Mouse (Mus musculus) stomach, embryonic 16.5 days (tissue): ENCODE results near the gene Themis3. TPM values are rescaled to one million over a fixed set of nuclear protein-coding genes. Genes with fewer than 3 reads are reported as not detected.

Experiments used
- ATAC-seq: fragments of 200-750 bp; cut with Nextera tagmentation; 2 replicates; pipeline ENCODE4 v1.8.0; 2017; ENCODE audit warnings: moderate number of reproducible peaks, moderate TSS enrichment; ENCODE audit not compliant: insufficient read depth, low FRiP score
- H3K27ac ChIP-seq: fragments of 300-500 bp; sonication (generic); 2 replicates; pipeline ENCODE4 v1.5.1; 2014; ENCODE audit warnings: low read length
- H3K27me3 ChIP-seq: fragments of 300-500 bp; sonication (generic); 2 replicates; pipeline ENCODE4 v1.6.1; 2014; ENCODE audit warnings: low read length, control low read depth, mixed read lengths; ENCODE audit not compliant: control insufficient read depth, insufficient read depth
- H3K36me3 ChIP-seq: fragments of 300-500 bp; sonication (generic); 2 replicates; pipeline ENCODE4 v1.6.1; 2014; ENCODE audit warnings: low read length; ENCODE audit not compliant: control insufficient read depth, insufficient read depth
- H3K4me1 ChIP-seq: fragments of 300-500 bp; sonication (generic); 2 replicates; pipeline ENCODE4 v1.6.1; 2014; ENCODE audit warnings: low read length, control low read depth, mixed read lengths; ENCODE audit not compliant: control insufficient read depth, insufficient read depth
- H3K4me2 ChIP-seq: fragments of 300-500 bp; sonication (generic); 2 replicates; pipeline ENCODE4 v1.6.1; 2014; ENCODE audit warnings: low read depth, low read length, mixed read lengths
- H3K4me3 ChIP-seq: fragments of 300-500 bp; sonication (generic); replicated peaks from 2 replicates; pipeline ENCODE4 v1.5.1; 2014; ENCODE audit warnings: mild to moderate bottlenecking, low read length
- H3K9ac ChIP-seq: fragments of 300-500 bp; sonication (generic); 2 replicates; pipeline ENCODE4 v1.6.1; 2014; ENCODE audit warnings: low read length
- H3K9me3 ChIP-seq: fragments of 300-500 bp; sonication (generic); replicated peaks from 2 replicates; pipeline ENCODE4 v1.6.1; 2016; ENCODE audit warnings: low read length, control low read depth; ENCODE audit not compliant: control insufficient read depth
- WGBS: fragments of 180-500 bp; shearing (Covaris S2); extraction: QIAGEN DNeasy Blood & Tissue Kit; methylation state at CpG from one replicate; pipeline ENCODE4 v1.1.7; 2014; 5-methylcytosine and 5-hydroxymethylcytosine counted together
- polyA plus RNA-seq: library from polyadenylated mRNA; unstranded; fragments of >200 nt; fragmentation: Nextera tagmentation; extraction: Ambion mirVana; gene quantifications from 2 replicates; pipeline ENCODE4 v1.2.1, GENCODE M21; 2015

Themis3 gene
- polyA plus RNA-seq, 1 experiment from 2014 or later = 0.23 TPM

DNA sequence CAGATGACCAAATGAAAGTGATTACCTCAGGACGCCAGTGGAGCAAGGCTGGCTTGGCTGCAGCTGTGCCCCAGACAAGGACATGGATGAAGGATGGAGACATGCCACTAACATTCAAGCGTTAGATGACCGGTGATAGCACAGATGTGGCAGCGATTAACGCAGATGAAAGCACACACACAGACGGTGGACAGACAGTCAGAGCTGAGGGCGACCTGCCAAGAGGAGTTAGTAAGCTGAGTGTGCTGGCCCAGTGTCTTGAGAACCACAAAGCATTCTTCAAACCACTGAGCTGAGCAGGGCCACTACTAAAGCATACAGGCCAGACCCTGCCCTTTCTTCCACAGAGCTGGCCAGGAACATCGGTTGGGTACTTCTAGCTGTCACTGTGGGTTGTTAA, 89.5 kb downstream of the Themis3 start:
- Histone ChIP-seq H3K4me1 (peaks cover 9% of the 10 kb centered on the region; the same call in 1 of the 2 replicates), H3K4me2 (no peak overlapping the region), H3K27ac (peak overlapping the region; percentile 42; the same call in 1 of the 2 replicates), H3K9ac (no peak overlapping the region), H3K27me3 (no peaks in the 10 kb centered on the region), H3K9me3 (no peaks in the 10 kb centered on the region), H3K4me3 (no peak overlapping the region), H3K36me3 (peaks cover 4% of the 10 kb centered on the region)
- ATAC-seq = no peak
- 81% methylated on average over 8 of the region's 8 CpGs for WGBS

Other genes with a start within 250 kb of the Themis3 start
- 4.1 and 6.1 TPM in 2 replicates for gene Mtcl1, start 144.9 kb downstream of the Themis3 start, polyA plus RNA-seq
- 10.0 and 10.9 TPM in 2 replicates for gene Rab12, start 74.9 kb downstream of the Themis3 start, polyA plus RNA-seq